Mouse (Mus musculus): ENCODE results near the gene Grhpr. TPM values are rescaled to one million over a fixed set of nuclear protein-coding genes. Genes with fewer than 3 reads are reported as not detected.

The Grhpr gene
- 1 to 10 TPM; 4.1 to 4.3 TPM for total RNA-seq (2023)

GRCm38 (mm10) chr4:44981280-44981973, at the start of gene Grhpr:
TSS of gene Grhpr (plus strand) at chr4:44981395.

GRCm38 (mm10) chr4:45012105-45012975, 31.1 kb downstream of the Grhpr start, which contains the start of gene Zbtb5:
TSS of gene Zbtb5 (minus strand) at chr4:45012412.

GRCm38 (mm10) chr4:45018452-45018980, 37.3 kb downstream of the Grhpr start, which contains the start of gene Polr1e:
TSS of gene Polr1e (plus strand) at chr4:45018583.

Other genes with a start within 250 kb of the Grhpr start
- 10 to 100 TPM; 29.6 to 43.4 TPM for gene Zcchc7, start 225.5 kb upstream of the Grhpr start, total RNA-seq (2023)
- 1 to 10 TPM; 6.2 to 8.6 TPM for gene Zbtb5, start 31.0 kb downstream of the Grhpr start, total RNA-seq (2023)
- 1 to 10 TPM; 5.0 to 9.1 TPM for gene Polr1e, start 37.2 kb downstream of the Grhpr start, total RNA-seq (2023)
- gene Fbxo10, start 103.2 kb downstream of the Grhpr start, total RNA-seq (2023), result 10 to 100 TPM; 12.7 to 16.1 TPM
- gene Tomm5, start 126.7 kb downstream of the Grhpr start, total RNA-seq (2023), result 10 to 100 TPM; 30.0 to 30.8 TPM
- not detected for gene Frmpd1, start 203.5 kb downstream of the Grhpr start, total RNA-seq (2023)